Mouse (Mus musculus) CH12.LX (cell line): ENCODE measurements around the gene Gas2l1. TPM values are rescaled to one million over a fixed set of nuclear protein-coding genes. Genes with fewer than 3 reads are reported as not detected.

Source experiments
- DNase-seq: peaks from one replicate; pipeline ENCODE4 v3.0.0-alpha.2; 2013; ENCODE audit errors: extremely low read depth
- H3K27ac ChIP-seq: 2 replicates; pipeline ENCODE4 v1.5.1; 2012; ENCODE audit warnings: low read depth, mild to moderate bottlenecking, control low read depth, moderate library complexity; ENCODE audit not compliant: insufficient read depth
- H3K27me3 ChIP-seq: replicated peaks from 2 replicates; pipeline ENCODE3; 2012; ENCODE audit warnings: inconsistent platforms
- H3K36me3 ChIP-seq, 2 experiments: replicated peaks in 1 of 2; 2 replicates each; pipeline versions ENCODE3 to v1.6.1; 2012; ENCODE audit warnings: inconsistent platforms in 1 of 2, low read length in 1 of 2, mild to moderate bottlenecking in 1 of 2, mixed read lengths in 1 of 2, moderate library complexity in 1 of 2; ENCODE audit not compliant: control insufficient read depth in 1 of 2, insufficient read depth in 1 of 2
- H3K4me1 ChIP-seq, 2 experiments: 2 replicates each; pipeline ENCODE4 v1.6.1; 2012; ENCODE audit warnings: inconsistent platforms in 1 of 2, moderate library complexity in 1 of 2; ENCODE audit not compliant: insufficient read depth in 2 of 2, control insufficient read depth in 1 of 2
- H3K4me2 ChIP-seq: 2 replicates; pipeline ENCODE4 v1.6.1; 2012; ENCODE audit warnings: low read depth, mild to moderate bottlenecking, control low read depth; ENCODE audit not compliant: poor library complexity, insufficient read depth, severe bottlenecking
- H3K4me3 ChIP-seq, 3 experiments: fragments of 150-350 bp in 1 of 3; sonication (generic) in 1 of 3; replicated peaks in 1 of 3; 2 replicates each; pipeline versions ENCODE3 to v1.5.1; 2011 to 2012; ENCODE audit warnings: low read depth in 2 of 3, low read length in 2 of 3, mild to moderate bottlenecking in 2 of 3, moderate library complexity in 2 of 3, control low read depth in 1 of 3, improper control_type of control experiment in 1 of 3, inconsistent platforms in 1 of 3, mixed read lengths in 1 of 3; ENCODE audit not compliant: poor library complexity in 1 of 3
- H3K79me2 ChIP-seq: replicated peaks from 2 replicates; pipeline ENCODE4 v1.6.1; 2012; ENCODE audit warnings: mild to moderate bottlenecking, moderate library complexity; ENCODE audit not compliant: control insufficient read depth, poor library complexity, insufficient read depth, severe bottlenecking; ENCODE audit errors: extremely low read depth
- H3K9ac ChIP-seq: 2 replicates; pipeline ENCODE4 v1.6.1; 2012; ENCODE audit warnings: low read depth, mild to moderate bottlenecking, control low read depth, moderate library complexity; ENCODE audit not compliant: insufficient read depth
- H3K9me3 ChIP-seq: replicated peaks from 2 replicates; pipeline ENCODE3; 2012; ENCODE audit warnings: low read length, inconsistent platforms, mixed read lengths
- BHLHE40 ChIP-seq: IDR thresholded peaks from 2 replicates; pipeline ENCODE4 v1.6.1; 2011; ENCODE audit warnings: mild to moderate bottlenecking, low read depth, low read length, improper control_type of control experiment
- CHD1 ChIP-seq: IDR thresholded peaks from 2 replicates; pipeline ENCODE4 v1.6.1; 2012; ENCODE audit warnings: low read depth, low read length, improper control_type of control experiment, inconsistent platforms
- ELF1 ChIP-seq: IDR thresholded peaks from 2 replicates; pipeline ENCODE4 v1.6.1; 2014; ENCODE audit warnings: low read depth, mild to moderate bottlenecking, inconsistent platforms, low read length, improper control_type of control experiment
- EP300 ChIP-seq: IDR thresholded peaks from 2 replicates; pipeline ENCODE4 v1.6.1; 2011; ENCODE audit warnings: low read length, improper control_type of control experiment
- ETS1 ChIP-seq: conservative IDR thresholded peaks from 2 replicates; pipeline ENCODE4 v1.6.1; 2012; ENCODE audit warnings: low read depth, mild to moderate bottlenecking, inconsistent platforms, low read length, improper control_type of control experiment, moderate library complexity
- GABPA ChIP-seq: IDR thresholded peaks from 2 replicates; pipeline ENCODE4 v1.6.1; 2012; ENCODE audit warnings: low read depth, low read length, improper control_type of control experiment, inconsistent platforms; ENCODE audit not compliant: insufficient replicate concordance
- HCFC1 ChIP-seq: IDR thresholded peaks from 2 replicates; pipeline ENCODE4 v1.6.1; 2012; ENCODE audit warnings: low read depth, mild to moderate bottlenecking, inconsistent platforms, low read length, improper control_type of control experiment
- IRF4 ChIP-seq: IDR thresholded peaks from 2 replicates; pipeline ENCODE4 v1.6.1; 2014; ENCODE audit warnings: low read depth, mild to moderate bottlenecking, inconsistent platforms, low read length, improper control_type of control experiment
- JUN ChIP-seq: IDR thresholded peaks from 2 replicates; pipeline ENCODE4 v1.6.1; 2011; ENCODE audit warnings: low read depth, mild to moderate bottlenecking, low read length, improper control_type of control experiment, moderate library complexity; ENCODE audit not compliant: insufficient read depth
- JUND ChIP-seq: conservative IDR thresholded peaks from 2 replicates; pipeline ENCODE4 v1.6.1; 2011; ENCODE audit warnings: low read depth, low read length, improper control_type of control experiment
- KAT2A ChIP-seq: IDR thresholded peaks from 2 replicates; pipeline ENCODE4 v1.6.1; 2012; ENCODE audit warnings: low read length, improper control_type of control experiment, inconsistent platforms; ENCODE audit not compliant: insufficient replicate concordance
- MAFK ChIP-seq: IDR thresholded peaks from 2 replicates; pipeline ENCODE4 v1.6.1; 2011; ENCODE audit warnings: low read length, improper control_type of control experiment; ENCODE audit not compliant: insufficient replicate concordance
- MAX ChIP-seq: IDR thresholded peaks from 2 replicates; pipeline ENCODE4 v1.6.1; 2011; ENCODE audit warnings: low read length, improper control_type of control experiment
- MEF2A ChIP-seq: IDR thresholded peaks from 2 replicates; pipeline ENCODE4 v1.6.1; 2014; ENCODE audit warnings: low read depth, mild to moderate bottlenecking, inconsistent platforms, low read length, improper control_type of control experiment, borderline replicate concordance
- MXI1 ChIP-seq: IDR thresholded peaks from 2 replicates; pipeline ENCODE4 v1.6.1; 2011; ENCODE audit warnings: mild to moderate bottlenecking, low read depth, low read length, improper control_type of control experiment
- MYC ChIP-seq: IDR thresholded peaks from 2 replicates; pipeline ENCODE4 v1.6.1; 2011; ENCODE audit warnings: low read depth, mild to moderate bottlenecking, improper control_type of control experiment, low read length
- NELFE ChIP-seq: IDR thresholded peaks from 2 replicates; pipeline ENCODE4 v1.6.1; 2011; ENCODE audit warnings: low read depth, low read length, improper control_type of control experiment
- NRF1 ChIP-seq: IDR thresholded peaks from 2 replicates; pipeline ENCODE4 v1.6.1; 2014; ENCODE audit warnings: low read depth, mild to moderate bottlenecking, inconsistent platforms, low read length, improper control_type of control experiment, moderate library complexity
- PAX5 ChIP-seq: IDR thresholded peaks from 2 replicates; pipeline ENCODE4 v1.6.1; 2012; ENCODE audit warnings: low read length, inconsistent platforms, mixed read lengths
- POLR2A ChIP-seq: IDR thresholded peaks from 2 replicates; pipeline ENCODE4 v1.6.1; 2011; ENCODE audit warnings: low read depth, mild to moderate bottlenecking, improper control_type of control experiment, low read length
- RCOR1 ChIP-seq: conservative IDR thresholded peaks from 2 replicates; pipeline ENCODE4 v1.6.1; 2012; ENCODE audit warnings: low read depth, mild to moderate bottlenecking, inconsistent platforms, low read length, improper control_type of control experiment
- SMC3 ChIP-seq: IDR thresholded peaks from 2 replicates; pipeline ENCODE4 v1.6.1; 2011; ENCODE audit warnings: low read depth, low read length, improper control_type of control experiment
- TBP ChIP-seq: conservative IDR thresholded peaks from 2 replicates; pipeline ENCODE4 v1.6.1; 2011; ENCODE audit warnings: low read depth, low read length, improper control_type of control experiment
- UBTF ChIP-seq: IDR thresholded peaks from 2 replicates; pipeline ENCODE4 v1.6.1; 2012; ENCODE audit warnings: low read depth, mild to moderate bottlenecking, inconsistent platforms, low read length, improper control_type of control experiment, moderate library complexity
- USF1 ChIP-seq: IDR thresholded peaks from 2 replicates; pipeline ENCODE4 v1.6.1; 2014; ENCODE audit warnings: low read depth, mild to moderate bottlenecking, inconsistent platforms, low read length, improper control_type of control experiment
- USF2 ChIP-seq: conservative IDR thresholded peaks from 2 replicates; pipeline ENCODE4 v1.6.1; 2011; ENCODE audit warnings: low read depth, low read length, improper control_type of control experiment
- ZC3H11A ChIP-seq: IDR thresholded peaks from 2 replicates; pipeline ENCODE4 v1.6.1; 2012; ENCODE audit warnings: low read depth, mild to moderate bottlenecking, inconsistent platforms, low read length, improper control_type of control experiment
- ZKSCAN1 ChIP-seq: IDR thresholded peaks from 2 replicates; pipeline ENCODE4 v1.6.1; 2012; ENCODE audit warnings: low read depth, inconsistent platforms, low read length, improper control_type of control experiment, borderline replicate concordance
- ZMIZ1 ChIP-seq: IDR thresholded peaks from 2 replicates; pipeline ENCODE4 v1.6.1; 2012; ENCODE audit warnings: low read depth, mild to moderate bottlenecking, inconsistent platforms, low read length, improper control_type of control experiment
- dilution Hi-C: fragments of 300-500 bp; cut with MboI; formaldehyde crosslinking; loops from 2 replicates; pipeline ENCODE4 v1.14.3; 2020; ENCODE audit warnings: low sequenced_read_pairs; ENCODE audit not compliant: extremely low pct_unique_long_range_greater_than_20kb, extremely low pct_ligation_motif_present
- in situ Hi-C: fragments of 300-500 bp; cut with MboI; formaldehyde crosslinking; loops from 3 replicates; pipeline ENCODE4 v1.14.3; 2019; ENCODE audit warnings: low sequenced_read_pairs, low pct_ligation_motif_present, low pct_unique_long_range_greater_than_20kb, mixed read lengths
- polyA plus RNA-seq: library from polyadenylated mRNA; unstranded; fragments of >175 nt; gene quantifications from 2 replicates; pipeline ENCODE4 v1.2.1, GENCODE M21; 2012; ENCODE audit warnings: low read depth; ENCODE audit not compliant: insufficient read length
- total RNA-seq, 2 experiments: library from RNA; depleted of rRNA; stranded (reverse); fragments of 300-350 nt in 1 of 2; fragments of >200 nt in 1 of 2; gene quantifications; 2 replicates each; pipeline ENCODE4 v1.2.3; 2012 to 2014

The Gas2l1 gene
- total and polyA plus RNA-seq, 3 experiments: 3.3 to 12.5 (median 8.8) TPM

- Histone ChIP-seq H3K27me3 (peaks cover 24% of the 10 kb centered on the region), H3K4me1 (peaks cover 34 to 66% of the 10 kb centered on the region in 2 experiments), H3K9ac (no peak overlapping the region), H3K79me2 (no peaks in the 10 kb centered on the region), H3K4me3 (peak overlapping the region in 1 of 3 experiments; percentile 3), H3K9me3 (no peaks in the 10 kb centered on the region), H3K36me3 (peaks cover 0 to 14% of the 10 kb centered on the region in 2 experiments), H3K27ac (peak overlapping the region; percentile 3; the same call in 1 of the 2 replicates), H3K4me2 (peak overlapping the region; percentile 63)
- in situ Hi-C loops (loop anchor here (5.0 kb wide), 1 partner anchor 35 kb away; the partner anchor contains the start of genes Ewsr1 and Rhbdd3), dilution Hi-C loops (no loop called here)
- TF ChIP-seq ELF1: no peak
- TF ChIP-seq NRF1: 0 out of 2 replicates have a peak, but pooled peaks have one; percentile 3
- TF ChIP-seq UBTF: no peak
- TF ChIP-seq BHLHE40: peak; percentile 33
- no peak for TF ChIP-seq GABPA
- peak; percentile 62 for TF ChIP-seq USF1
- TF ChIP-seq USF2: peak; percentile 20; the same call in 1 of the 2 replicates
- no peak for TF ChIP-seq JUN
- no peak for TF ChIP-seq MAX
- no peak for TF ChIP-seq POLR2A
- no peak for DNase-seq
Observed at GRCm38 (mm10) chr11:5062326-5062725, 2.8 kb downstream of the Gas2l1 start.

- Histone ChIP-seq H3K4me2 (peak overlapping the region; percentile 63), H3K27me3 (peaks cover 24% of the 10 kb centered on the region)
- TF ChIP-seq RCOR1 (0 out of 2 replicates have a peak, but pooled peaks have one; percentile 22), ETS1 (peak; percentile 82), KAT2A (0 out of 2 replicates have a peak, but pooled peaks have one; percentile 51), JUN (peak; percentile 23; the same call in 1 of the 2 replicates), UBTF (peak; percentile 100), ZC3H11A (no peak), MAFK (0 out of 2 replicates have a peak, but pooled peaks have one; percentile 11), PAX5 (no peak), MEF2A (peak; percentile 55; the same call in 1 of the 2 replicates), JUND (peak; percentile 41), EP300 (no peak; the same call in none of the 2 replicates), SMC3 (0 out of 2 replicates have a peak, but pooled peaks have one; percentile 3), NELFE (no peak), ELF1 (peak; percentile 72), POLR2A (no peak), IRF4 (peak; percentile 68; the same call in 1 of the 2 replicates), ZKSCAN1 (no peak), ZMIZ1 (peak; percentile 66; the same call in 1 of the 2 replicates), HCFC1 (no peak; the same call in none of the 2 replicates), CHD1 (peak; percentile 55; the same call in 1 of the 2 replicates), GABPA (no peak), MXI1 (peak; percentile 78), MYC (no peak), TBP (no peak), USF1 (no peak)
Observed at GRCm38 (mm10) chr11:5061413-5062139, 3.6 kb downstream of the Gas2l1 start.

More at GRCm38 (mm10) chr11:5061413-5062139, 3.6 kb downstream of the Gas2l1 start:
- in situ Hi-C loops: loop anchor here (5.0 kb wide), 1 partner anchor 36 kb away; the partner anchor contains the start of genes Ewsr1 and Rhbdd3
- H3K4me3 ChIP-seq: peak overlapping the region in 1 of 3 experiments; percentile 26
- peak; percentile 85 for DNase-seq
- H3K79me2 ChIP-seq: no peaks in the 10 kb centered on the region
- peak overlapping the region; percentile 34 for H3K27ac ChIP-seq
- no peaks in the 10 kb centered on the region for H3K9me3 ChIP-seq
- no peak overlapping the region for H3K9ac ChIP-seq
- H3K36me3 ChIP-seq: peaks cover 0 to 14% of the 10 kb centered on the region in 2 experiments
- dilution Hi-C loops: no loop called here
- peaks cover 37 to 74% of the 10 kb centered on the region in 2 experiments for H3K4me1 ChIP-seq
